Mouse (Mus musculus) brain, embryonic 18.5 days (tissue): ENCODE results near the gene Ccnq.
"Not testable (repeated sequence)": the region's sequence is repeated elsewhere in the genome, so short reads cannot be mapped to it uniquely, and the experiment has no call there.

ENCODE experiments used
- DNase-seq: peaks from one replicate; pipeline ENCODE4 v3.0.0-alpha.2; 2012; ENCODE audit warnings: low read depth, low spot score

Ccnq gene

GRCm38 (mm10) chr11:78762201-78762600, 10.7 kb upstream of the Ccnq start:
- DNase-seq = no peak

- DNase-seq = no peak
These were observed 9.6 kb upstream of the Ccnq start for GRCm38 (mm10) chr11:78761086-78761485.

GRCm38 (mm10) chr11:78755299-78755698, 3.8 kb upstream of the Ccnq start:
- DNase-seq = no peak

GRCm38 (mm10) chr11:78754177-78754576, 2.6 kb upstream of the Ccnq start:
- not testable (repeated sequence) for DNase-seq

- DNase-seq = no peak
These were observed 1.7 kb upstream of the Ccnq start for GRCm38 (mm10) chr11:78753183-78753582.

GRCm38 (mm10) chr11:78751843-78752203, 294 bp upstream of the Ccnq start:
- no peak for DNase-seq

GRCm38 (mm10) chr11:78746264-78746663, 5.3 kb downstream of the Ccnq start:
- no peak for DNase-seq

- no peak for DNase-seq
These were observed 6.1 kb downstream of the Ccnq start for GRCm38 (mm10) chr11:78745475-78745874.

GRCm38 (mm10) chr11:78742461-78742860, 9.1 kb downstream of the Ccnq start:
- no peak for DNase-seq

- DNase-seq = no peak
These were observed 9.6 kb downstream of the Ccnq start for GRCm38 (mm10) chr11:78741958-78742357.

- no peak for DNase-seq
These were observed 12.2 kb downstream of the Ccnq start for GRCm38 (mm10) chr11:78739361-78739760.

GRCm38 (mm10) chr11:78736877-78737408, 14.6 kb downstream of the Ccnq start:
- no peak for DNase-seq

GRCm38 (mm10) chr11:78735168-78735567, 16.4 kb downstream of the Ccnq start:
- no peak for DNase-seq

- no peak for DNase-seq
These were observed 18.9 kb downstream of the Ccnq start for GRCm38 (mm10) chr11:78732619-78733018.

GRCm38 (mm10) chr11:78730902-78731301, 20.6 kb downstream of the Ccnq start:
- no peak for DNase-seq

- DNase-seq = no peak
These were observed 23.5 kb downstream of the Ccnq start for GRCm38 (mm10) chr11:78728041-78728440.

GRCm38 (mm10) chr11:78726366-78726765, 25.2 kb downstream of the Ccnq start:
- no peak for DNase-seq

GRCm38 (mm10) chr11:78724792-78725191, 26.7 kb downstream of the Ccnq start:
- no peak for DNase-seq

GRCm38 (mm10) chr11:78721419-78721818, 30.1 kb downstream of the Ccnq start:
- DNase-seq = no peak

- DNase-seq = no peak
These were observed 33.9 kb downstream of the Ccnq start for GRCm38 (mm10) chr11:78717655-78718054.

GRCm38 (mm10) chr11:78708642-78709041, 42.9 kb downstream of the Ccnq start:
- no peak for DNase-seq

- DNase-seq = no peak
These were observed 45.5 kb downstream of the Ccnq start for GRCm38 (mm10) chr11:78706026-78706425.

- no peak for DNase-seq
These were observed 48.4 kb downstream of the Ccnq start for GRCm38 (mm10) chr11:78703085-78703484.

GRCm38 (mm10) chr11:78702319-78702718, 49.2 kb downstream of the Ccnq start:
- no peak for DNase-seq
